Mouse (Mus musculus) gastrocnemius, postnatal 4 days (tissue): Measurements from ENCODE around the gene Eif4e. TPM values are rescaled to one million over a fixed set of nuclear protein-coding genes. Genes with fewer than 3 reads are reported as not detected.
"Not testable (repeated sequence)": the region's sequence is repeated elsewhere in the genome, so short reads cannot be mapped to it uniquely, and the experiment has no call there.

Source experiments
- DNase-seq, 2 experiments: peaks; one replicate each; pipeline ENCODE4 v3.0.0; 2021 to 2022; ENCODE audit warnings: low spot score in 2 of 2, mixed read lengths in 2 of 2
- total RNA-seq, 2 experiments: library from RNA; stranded (reverse); gene quantifications; 2 replicates each; pipeline ENCODE4 v1.2.3; 2021

The Eif4e gene
- total RNA-seq, 2 experiments from 2014 or later: 132 to 141 TPM

DNA sequence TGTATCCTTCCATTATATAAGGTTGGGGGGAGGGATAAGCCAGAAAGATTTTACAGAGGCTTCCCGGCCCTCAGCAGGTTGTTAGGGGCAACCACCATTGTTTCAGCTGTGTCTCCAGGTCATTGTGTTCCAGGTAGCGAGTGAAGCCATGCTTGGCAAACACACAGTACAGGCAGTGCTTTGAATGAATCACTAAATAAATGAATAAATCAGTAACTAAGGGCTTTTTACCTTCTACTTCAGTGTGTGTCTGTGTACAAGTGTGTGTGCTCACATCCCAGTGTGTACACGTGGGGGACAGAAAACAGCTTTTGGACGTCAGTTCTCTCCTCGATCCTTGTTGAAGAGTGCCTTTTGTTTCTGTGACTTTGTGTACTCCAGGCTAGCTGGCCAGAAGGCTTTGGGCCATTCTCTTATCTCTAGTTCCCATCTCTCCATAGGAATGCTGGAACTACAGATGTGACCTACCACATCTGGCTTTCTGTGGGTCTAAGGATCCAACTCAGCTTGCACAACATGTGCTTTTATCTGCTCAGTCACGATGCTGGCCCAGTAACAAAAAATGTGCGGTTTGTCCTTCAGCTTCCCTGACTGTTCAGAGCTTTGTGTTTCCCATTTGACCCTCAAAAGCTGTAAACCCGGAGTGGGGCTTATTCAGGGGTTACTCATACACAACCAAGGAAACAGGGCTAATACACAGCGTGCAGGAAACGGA is 10.2 kb upstream of the Eif4e start:
- no peak for DNase-seq

DNA sequence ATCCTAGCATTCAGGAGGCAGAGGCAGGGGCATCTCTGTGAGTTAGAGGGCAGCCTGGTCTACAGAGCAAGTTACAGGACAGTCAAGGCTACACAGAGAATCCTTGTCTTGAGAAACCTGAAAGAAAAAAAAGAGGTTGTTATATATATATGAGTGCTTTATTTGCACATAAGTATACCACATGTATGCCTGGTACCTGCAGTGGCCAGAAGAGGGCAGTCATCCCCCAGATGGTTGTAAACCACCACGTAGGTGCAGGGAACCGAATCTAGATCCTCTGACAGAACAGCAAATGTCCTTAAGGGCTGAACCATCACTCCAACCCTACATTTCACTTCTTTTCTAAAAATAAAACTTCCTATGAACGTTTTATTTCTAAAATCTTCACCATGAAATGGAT is 8.1 kb upstream of the Eif4e start:
- no peak for DNase-seq

DNA sequence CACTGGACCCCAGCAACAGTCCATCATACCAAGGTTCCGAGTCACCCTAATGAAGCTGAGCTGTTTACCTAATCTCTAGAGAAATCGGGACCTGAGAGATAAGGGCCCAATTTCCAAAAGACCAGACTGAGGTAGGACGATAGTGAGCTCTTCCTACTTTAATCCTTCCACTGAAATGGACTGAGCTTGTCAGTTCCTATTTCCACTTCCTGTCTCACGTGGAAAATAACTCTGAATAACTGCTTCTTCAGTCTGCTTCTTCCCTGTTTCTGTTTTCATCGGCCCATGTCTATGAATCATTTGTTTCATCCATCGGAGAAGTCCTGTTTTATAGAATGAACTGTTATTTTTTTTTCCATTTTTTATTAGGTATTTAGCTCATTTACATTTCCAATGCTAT is 6.8 kb upstream of the Eif4e start:
- no peak for DNase-seq

DNA sequence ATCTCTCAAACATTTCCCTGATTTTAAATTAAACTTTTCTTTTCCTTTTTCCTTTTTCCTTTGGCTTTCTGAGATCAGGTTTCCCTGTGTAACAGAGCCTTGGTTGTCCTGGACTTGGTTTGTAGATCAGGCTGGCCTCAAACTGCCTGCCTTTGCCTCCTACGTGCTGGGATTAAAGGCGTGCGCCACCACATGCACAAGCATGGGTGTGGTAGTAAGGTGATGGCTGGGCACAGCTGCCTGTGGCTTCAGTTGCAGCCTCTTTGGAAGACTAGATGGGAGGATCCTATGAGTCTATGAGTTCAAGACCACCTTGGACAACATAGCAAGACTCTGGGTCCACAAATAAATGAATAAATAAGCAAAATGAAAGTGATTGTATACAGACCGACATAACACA is 2.0 kb upstream of the Eif4e start:
- no peak for DNase-seq

DNA sequence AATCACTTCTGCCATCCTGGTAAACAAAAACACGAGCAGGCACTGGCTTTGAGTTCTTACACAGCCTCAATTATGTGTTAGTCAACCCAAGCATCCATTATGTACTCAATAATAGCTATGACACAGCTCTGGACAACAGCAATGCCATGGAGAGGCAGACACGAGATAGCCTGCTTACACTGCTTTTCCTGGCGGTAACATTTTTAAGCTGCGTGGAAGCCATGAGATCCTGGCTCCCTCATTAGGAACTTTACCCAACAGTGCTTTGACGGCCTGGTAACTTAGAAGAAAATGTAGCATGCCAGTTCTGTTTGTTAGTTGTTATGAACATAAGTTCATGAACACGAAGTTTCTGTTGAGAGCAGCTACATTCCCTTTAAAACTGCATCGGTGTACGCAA is 485 bp upstream of the Eif4e start:
- no peak for DNase-seq

DNA sequence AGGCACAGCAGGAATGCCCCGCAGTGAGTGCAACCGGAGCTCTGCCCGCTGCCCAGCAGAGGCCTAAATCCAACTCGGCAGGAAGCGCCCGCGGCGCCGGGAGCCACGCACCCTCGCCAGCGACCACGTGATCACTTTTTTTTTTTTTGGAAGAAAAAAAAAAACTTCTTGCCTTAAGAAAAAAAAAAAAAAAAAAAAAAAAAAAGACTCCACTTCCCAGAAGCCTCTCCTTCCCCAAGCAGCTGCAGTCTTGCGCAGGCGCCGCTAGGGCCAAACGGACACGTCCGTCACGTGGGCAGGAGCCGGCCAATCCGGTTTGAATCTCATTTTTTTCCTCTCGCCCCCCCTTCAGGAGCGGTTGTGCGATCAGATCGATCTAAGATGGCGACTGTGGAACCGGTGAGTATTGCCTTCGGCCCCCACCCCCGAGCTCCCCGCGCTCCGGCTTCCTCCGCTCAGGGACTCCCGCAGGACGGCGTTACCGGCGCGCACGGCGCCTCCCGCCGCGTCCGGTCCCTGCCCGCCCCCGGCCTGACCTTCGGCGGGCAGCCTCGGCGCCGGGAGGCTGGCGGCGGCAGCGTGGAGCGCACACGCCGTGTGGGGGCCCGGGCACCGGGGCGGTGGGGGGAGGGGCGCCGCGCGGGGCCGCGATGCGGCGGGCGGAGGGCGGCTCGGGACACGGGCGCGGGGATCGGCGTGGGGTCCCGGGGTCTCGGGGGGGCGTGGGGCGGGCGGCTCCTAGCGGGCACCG is 1.1 kb downstream of the Eif4e start:
- peak; percentile 88 to 97 for DNase-seq

DNA sequence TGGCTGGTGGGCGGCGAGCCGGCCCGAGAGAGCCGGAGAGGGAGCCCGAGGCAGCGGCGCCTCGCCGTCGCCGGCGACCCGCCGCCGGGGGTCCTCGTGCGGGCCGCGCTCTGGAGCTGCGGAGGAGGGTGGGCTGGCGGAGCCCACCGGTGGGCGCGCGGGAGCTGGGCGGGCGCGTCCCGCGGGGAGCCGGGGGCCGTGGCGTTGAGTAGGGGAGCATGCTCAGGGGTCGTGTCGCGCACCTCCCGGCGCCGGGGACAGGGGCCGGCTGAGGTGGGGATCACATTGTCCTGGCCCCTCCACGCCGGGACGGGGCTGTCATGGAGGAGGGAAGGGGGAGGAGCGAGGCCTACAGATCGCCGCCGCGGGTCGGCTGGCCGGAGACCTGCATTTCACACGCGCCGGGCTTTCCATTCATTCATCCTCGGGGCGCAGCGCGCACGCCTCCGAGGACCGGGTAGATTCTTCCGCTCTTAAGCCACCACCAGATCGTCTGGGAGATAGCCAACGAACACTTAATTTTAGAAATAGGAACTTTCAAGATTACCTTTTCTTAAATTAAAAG is 1.8 kb downstream of the Eif4e start:
- DNase-seq: peak; percentile 59 to 75

DNA sequence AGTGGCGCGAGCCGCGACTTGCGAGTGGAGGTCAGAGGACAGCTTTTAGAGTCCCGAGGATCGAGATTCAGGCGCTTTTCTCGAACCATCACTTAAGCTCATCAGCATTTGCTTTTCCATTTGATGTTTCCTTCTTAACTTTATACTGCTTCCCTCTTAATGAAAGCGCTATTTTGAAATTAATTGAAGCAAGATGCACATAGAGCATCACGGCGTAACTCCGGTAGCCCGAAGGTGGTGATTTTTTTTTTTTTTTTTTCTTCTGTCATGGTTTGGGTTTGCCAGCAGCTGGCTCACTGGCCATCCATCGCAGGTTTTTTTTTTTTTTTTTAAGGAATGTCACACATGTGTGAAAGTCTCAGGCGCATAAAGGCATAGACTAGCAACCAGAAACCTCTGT is 2.3 kb downstream of the Eif4e start:
- no peak for DNase-seq

DNA sequence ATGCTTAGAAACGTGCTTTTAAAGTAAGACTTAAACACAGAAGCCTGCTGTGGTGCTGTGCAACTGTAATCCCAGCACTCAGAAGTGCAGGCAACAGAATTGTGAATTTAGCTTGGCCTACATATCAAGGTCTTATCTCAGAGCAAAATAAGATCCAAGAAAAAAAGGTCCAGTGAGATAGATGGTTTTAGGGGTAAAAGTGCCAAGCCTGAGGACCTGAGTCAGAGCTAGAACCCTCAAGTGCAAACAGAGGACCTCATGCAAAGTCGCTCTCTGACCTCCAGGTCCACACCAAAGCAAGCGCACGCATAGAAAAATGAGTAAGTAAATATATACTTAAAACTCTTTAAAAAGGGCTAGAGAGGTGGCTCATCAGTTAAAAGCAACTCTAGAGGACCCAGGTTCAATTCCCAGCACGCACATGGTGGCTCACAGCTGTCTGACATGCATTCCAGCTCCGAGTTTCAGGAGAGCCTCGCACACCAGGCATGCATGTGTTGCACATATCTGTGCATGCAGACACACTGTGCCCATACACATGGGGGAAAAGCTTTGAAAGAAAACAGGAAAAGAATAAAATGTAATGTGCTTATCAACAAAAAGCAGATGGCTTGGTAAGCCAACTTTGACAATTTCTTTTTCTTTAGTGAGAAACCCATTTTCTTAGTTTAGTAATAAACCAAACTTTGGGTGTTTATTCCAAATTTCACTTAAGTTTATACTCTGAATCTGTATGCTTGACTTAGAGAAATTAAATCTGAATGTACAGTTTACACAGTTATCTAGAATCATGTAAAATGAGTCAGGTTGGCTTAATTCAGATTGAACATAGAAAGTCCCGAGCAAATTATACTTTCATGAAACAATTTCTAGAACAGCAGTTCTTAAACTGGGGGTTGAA is 4.8 kb downstream of the Eif4e start:
- no peak for DNase-seq

DNA sequence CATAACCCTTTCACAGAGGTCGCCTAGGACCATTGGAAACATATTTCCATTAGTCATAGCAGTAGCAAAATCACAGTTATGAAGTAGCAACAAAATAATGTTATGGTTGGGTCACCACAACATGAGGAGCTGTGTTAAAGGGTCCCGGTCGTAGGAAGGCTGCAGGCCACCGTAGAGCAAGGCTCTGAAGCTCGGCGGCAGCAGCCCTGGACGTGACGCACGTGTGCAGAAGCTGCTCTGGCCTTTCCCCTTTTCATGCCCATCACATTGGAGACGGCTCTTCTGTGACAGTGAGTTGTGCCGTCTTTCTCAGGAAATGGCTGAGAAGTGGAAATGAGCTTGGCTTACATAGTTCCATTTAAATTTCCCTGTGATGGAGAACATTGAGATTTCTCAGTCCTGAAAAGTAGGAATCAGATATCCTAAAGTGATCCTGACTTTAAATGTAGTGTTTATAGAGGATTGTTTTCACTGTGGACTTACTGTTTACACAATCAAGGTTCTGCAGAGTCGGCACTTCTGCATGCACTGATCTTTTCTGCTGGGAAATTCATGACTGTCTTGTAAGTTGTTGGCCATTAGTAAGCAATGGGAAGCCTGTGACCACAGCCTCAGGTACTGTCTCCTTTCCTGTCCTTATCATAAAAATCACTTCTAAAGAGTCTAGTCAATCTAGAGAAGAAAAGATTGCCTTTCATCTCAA is 5.7 kb downstream of the Eif4e start:
- DNase-seq: no peak

DNA sequence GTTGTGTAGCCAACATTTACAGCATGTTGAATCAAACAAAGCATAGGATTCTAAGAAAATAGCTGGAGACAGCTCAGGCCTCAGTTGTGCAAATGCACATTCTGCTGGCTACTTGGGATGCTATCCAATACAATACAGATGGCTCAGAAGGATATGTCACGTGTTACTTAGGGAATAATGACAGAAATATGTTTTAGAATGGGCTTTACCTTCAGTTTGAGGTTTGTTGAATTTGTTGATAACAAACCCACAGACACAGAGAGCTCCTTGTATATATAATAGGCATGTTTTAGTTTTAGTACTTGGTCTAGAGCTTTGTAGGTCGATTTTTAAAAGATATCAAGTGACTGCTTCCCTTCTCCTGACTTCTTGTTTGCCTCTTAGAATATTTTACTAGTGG is 6.8 kb downstream of the Eif4e start:
- DNase-seq: no peak

DNA sequence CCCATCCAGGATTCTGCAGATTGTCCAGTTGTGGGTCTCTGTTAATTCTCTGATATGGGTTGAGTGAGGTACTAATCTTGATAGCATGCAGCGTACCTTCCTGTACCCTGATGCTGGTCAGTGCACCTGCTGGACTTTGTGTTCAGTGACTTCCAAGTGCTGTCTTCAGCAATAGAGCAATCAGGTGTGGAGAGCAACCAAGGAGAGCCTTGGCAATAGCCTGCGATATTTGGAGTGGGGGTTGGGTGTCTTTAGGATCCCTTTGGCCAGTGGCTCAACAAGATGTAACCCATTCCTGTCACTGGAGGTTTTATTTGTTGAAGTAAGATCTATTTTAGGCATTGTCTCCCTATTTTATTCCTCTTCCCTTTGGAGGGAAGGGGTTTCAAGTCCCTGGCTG is 10.1 kb downstream of the Eif4e start:
- no peak for DNase-seq

DNA sequence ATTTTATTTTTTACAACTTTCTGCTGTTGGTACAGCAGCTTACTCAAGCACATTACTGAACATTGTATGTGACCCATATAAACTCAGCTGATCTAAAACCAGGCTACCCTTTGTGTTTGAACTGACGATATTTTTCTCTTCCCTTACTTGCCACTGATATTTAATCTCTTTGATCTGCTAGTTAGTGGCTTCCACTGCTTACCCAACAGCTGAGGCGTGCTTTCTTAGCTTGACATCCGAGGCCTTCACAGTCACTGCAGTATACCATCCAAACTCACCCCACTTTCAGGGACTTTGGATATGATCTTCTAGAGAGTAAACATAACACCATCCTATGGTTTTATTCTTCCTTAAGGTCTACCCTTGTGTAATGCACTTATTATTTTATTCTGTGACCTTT is 16.6 kb downstream of the Eif4e start:
- no peak for DNase-seq

DNA sequence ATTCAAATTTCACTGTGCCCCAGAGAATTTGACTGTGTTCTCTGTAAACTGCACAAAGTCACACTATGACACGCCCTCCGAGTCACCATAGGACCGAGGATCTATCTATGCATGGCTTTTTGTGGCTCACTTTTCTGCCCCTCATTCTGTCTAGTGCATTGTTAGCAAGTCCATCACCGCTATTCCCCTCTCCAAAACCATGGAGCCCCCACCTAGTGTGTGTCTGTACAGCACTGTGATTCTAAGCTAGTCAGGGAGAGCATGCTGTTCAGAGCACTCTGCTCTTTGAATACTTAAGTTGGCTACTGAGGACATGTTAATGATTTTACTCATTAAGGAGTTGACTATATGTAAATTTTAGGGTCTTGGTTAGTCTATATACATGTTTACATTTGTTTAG is 18.1 kb downstream of the Eif4e start:
- DNase-seq: no peak

DNA sequence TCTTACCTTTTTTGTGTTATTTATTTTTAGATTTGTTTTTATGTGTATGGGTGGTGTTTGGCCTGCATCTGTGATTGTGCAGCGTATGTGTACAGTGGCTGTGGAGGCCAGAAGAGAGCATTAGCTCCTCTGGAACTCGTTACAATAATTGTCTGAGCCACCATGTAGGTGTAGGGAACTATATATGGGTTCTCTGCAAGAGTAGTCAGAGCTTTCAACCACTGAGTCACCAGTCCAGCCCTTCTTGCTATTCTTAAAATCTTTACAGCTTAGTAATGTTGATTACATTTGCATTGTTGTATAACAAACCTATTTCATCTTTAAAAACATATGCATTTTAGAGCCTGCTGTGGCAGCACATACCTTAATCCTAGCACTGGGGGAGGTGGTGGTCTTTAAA is 20.7 kb downstream of the Eif4e start:
- DNase-seq: no peak

DNA sequence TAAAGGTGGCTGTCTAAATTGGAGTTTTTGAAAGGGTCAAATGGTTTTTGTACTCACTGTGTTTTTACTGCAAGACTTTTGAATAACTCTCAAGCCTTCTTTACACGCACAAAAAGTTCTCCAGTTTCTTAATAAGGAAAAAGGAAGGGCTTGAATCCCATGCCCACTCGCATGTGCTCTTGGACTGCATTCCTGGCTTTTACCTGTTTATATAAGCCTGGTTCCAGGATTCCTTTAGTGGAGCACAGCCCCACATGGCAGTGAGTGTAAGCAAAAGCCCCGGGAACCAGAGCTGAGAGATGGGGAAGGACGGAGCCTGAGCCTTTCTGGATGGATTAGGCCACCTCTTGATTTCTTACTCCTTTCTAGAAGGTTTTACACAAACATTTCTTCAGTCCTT is 23.1 kb downstream of the Eif4e start:
- no peak for DNase-seq

DNA sequence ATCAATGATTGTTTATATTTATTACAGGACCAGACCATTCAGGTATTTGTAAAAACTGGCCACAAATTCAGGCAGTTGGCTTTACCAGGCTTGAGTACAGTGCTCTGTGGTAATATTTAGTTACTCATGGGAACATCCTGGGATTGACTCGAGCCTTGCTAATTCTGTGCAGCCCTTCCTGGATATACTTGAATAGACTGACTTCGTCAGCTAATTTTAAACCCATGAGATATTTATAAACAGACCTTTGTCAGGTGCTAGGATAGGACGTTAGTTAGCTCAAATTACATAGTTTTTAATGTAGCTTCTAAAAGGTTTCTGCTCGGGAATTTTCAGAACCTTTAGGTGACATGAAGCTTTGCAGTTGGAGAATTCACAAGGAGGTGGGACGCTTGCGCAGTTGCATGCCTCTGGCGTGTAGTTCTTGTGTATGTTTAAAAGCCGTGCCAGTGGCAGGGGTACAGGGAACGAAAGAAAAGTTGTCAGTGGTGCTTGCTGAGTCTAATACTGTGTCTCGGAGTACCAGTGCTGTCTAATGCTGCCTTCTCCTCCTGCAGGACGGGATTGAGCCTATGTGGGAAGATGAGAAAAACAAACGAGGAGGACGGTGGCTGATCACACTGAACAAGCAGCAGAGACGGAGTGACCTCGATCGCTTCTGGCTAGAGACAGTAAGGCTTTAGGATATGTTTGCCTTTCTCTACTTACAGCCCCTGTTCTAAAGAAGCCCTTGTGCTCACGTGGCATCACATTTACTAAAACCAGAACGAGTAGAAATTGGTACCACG is 24.6 kb downstream of the Eif4e start:
- no peak for DNase-seq

DNA sequence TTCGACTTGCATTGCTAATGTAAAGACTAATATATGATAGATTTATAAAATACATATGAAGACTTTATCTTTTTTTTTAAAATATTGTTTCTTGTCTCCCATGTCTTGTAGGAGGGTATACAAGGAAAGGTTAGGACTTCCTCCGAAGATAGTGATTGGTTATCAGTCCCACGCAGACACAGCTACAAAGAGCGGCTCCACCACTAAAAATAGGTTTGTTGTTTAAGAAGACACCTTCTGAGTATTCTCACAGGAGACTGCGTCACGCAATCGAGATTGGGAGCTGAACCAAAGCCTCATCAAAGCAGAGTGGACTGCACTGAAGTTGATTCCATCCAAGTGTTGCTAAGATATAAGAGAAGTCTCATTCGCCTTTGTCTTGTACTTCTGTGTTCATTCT is 29.3 kb downstream of the Eif4e start:
- not testable (repeated sequence) for DNase-seq

DNA sequence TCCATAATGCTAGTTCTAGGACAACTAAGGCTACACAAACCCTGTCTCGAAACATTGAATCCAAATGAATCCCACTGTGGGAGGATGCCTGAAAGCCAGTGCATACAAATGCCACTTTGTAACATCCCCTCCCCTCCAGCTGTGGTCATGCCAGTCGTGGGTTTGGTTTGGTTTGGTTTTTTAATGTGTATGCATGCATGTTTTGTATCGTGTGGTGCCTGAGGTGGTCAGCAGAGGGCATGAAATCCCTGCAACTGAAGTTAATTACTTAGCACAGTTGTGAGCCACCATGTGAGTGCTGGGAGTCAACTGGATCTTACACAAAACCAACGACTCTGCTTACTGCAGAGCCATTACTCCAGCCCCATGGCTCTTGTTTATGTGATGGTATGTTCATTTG is 32.5 kb downstream of the Eif4e start:
- DNase-seq: no peak

DNA sequence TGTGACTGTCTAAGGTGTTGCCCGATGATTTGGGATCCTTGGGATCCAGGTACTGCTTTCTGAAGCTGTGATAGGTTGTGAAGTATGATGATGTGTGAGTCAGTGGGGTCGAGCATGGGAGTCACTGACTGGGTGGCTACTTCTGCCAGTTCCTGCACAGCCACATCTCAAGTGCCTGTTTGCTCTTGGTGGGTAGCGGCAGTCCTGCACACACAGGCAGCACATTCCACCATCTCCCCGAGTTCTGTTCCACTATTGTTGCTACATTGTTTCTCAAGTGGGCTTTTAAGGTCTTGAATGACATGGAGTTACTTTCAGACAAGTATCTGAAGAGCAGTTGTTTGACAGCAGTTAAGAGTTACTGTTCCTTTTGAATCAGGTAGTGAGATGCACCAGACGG is 34.3 kb downstream of the Eif4e start:
- no peak for DNase-seq
